Mouse (Mus musculus) telencephalon, adult 2 months (tissue): ENCODE results near the gene Gm31571.
"Not testable (repeated sequence)": the region's sequence is repeated elsewhere in the genome, so short reads cannot be mapped to it uniquely, and the experiment has no call there.

ENCODE experiments used
- DNase-seq: peaks from one replicate; pipeline ENCODE4 v3.0.0-alpha.2; 2011; ENCODE audit warnings: low read depth, low spot score

The Gm31571 gene

GRCm38 (mm10) chrY:22051253-22051652 is at the start of gene Gm31571:
TSS of gene Gm31571 (minus strand) at chrY:22051353.
- DNase-seq = not testable (repeated sequence)
